Mouse (Mus musculus) heart, adult 11 months (tissue): ENCODE measurements around the gene Ptprcap.

Experiments used
- DNase-seq: peaks from one replicate; pipeline ENCODE4 v3.0.0; 2022

Gene Ptprcap

DNA sequence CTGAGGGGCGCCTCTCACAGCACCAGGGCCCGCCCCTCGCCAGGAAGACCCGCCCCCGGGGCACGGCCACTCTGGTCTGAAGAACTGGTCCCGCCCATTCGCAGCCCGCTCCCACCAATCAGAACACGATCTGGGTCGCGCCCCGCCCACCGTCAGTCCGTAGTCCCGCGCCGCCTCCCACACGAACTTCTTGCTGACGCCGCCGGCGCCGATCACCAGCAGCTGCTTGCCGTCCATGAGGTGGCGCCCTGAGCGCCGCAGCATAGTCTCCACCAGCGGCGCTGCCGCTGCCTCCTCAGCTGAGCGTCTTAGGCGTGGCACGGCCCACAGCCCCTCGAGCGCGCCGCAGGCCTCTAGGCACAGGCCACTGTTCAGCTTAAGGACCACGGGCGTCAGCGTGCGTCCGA lies 16.0 kb downstream of the Ptprcap start:
- peak; percentile 100 for DNase-seq

DNA sequence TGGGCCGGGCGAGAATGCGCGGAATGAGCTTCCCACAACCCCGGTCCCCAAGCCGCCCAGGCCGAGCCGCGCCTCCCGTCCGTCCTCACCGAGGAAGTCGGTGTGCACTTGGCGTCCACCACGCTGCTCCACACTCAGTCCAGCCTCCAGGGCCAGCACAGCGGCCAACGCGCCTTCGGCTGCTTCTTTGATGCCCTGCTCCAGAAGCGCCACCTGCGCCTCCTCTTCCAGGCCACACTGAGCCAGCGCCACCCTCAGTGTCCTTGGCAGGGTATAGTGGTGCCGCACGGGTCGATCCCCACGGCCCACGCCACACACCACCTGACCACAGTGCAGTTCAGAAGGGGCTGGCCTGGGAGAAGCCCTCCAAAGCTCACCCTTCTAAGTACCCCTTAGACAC lies 16.4 kb downstream of the Ptprcap start:
- peak; percentile 97 for DNase-seq

DNA sequence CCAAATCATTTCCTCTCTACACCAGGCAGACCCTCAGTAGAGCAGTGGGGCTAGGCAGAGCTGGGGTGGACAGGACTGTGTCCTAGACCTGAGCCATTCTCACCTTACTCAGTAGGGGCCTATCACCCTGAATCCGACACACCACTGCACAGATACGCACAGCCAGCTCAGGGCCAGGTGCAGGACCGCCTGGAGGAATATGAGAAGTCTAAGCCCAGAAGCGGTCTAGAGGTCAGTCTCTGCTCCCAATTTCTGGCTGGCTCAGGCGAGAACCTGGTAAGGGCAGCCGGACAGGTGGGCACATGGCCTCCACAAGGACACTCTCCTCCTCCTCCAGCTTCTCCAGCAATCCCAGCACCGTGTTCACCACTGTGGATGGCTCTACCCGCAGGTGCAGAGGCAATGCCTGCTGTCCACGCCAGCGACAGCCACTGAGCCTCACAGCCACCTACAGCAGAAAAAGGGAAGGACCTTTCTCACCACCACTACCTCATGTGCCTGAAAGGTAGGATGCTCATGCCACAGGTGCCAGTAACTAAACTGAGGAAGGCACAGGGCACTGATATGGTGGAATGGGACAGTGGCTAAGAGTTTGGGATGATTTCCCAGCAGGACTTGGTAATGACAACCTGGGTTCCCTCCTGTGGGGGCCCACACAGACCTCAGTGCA lies 17.5 kb downstream of the Ptprcap start:
- peak; percentile 94 for DNase-seq

DNA sequence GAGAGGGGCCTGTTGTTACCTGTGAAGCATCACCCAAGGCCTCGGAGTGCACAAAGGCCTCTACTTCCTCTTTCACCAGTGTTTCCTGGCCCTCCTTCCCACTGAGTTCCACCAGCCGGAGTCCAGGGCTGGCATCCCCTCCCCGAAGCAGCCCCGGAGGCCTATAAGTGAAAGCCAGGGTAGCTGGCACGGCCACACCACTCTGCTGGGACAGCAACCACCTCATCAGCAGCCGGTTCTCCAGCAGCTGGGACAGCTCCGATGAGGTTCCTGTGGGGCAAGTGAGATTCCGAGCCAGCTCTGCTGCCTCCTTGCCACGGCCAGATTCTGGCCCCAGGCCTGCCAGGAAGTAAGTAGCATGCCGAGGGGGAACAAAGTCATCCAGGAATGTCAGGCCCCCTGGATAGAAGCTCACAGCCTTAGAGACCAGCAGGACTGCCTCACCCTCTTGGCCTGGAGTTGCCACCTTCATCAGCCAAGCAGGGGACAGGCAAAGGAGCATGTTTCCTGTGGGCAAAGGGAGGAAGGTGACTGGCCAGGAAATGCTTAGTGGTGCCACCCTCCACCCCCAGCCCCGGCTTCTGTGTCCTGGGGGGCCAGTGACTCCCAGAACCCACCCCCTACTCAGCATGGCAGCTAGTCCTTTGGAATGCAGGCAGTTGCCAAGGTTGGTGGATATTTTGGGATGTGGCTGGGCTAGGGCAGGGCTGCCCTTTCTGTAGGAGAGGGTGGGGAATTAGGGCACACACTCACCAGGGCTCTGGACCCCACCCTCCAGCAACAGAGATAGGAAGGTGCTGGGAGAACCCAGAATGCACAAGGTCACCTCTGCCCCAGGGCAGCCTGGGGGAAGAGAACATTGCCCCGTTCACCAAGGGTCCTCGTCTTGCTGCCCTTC lies 18.2 kb downstream of the Ptprcap start:
- peak; percentile 97 for DNase-seq

DNA sequence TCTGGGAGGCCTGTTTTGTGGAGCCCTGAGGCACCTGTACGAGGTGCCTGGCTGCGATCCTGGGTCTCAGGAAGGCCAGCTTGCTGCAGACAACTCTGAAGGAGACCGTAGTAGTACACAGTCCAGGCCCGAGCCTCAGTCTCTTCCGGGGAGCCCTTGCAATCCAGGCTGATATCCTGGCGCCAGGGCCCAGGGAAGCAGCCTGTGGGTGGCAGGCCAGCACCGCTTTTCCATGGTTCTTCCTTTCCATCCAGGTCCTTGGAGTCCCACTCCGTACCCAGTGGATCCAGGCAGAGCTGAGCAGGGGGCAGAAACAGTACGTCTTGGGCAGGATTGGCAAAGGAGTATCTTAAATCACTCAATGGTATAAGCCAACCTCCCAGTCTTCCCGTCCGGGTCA lies 19.5 kb downstream of the Ptprcap start:
- no peak for DNase-seq

DNA sequence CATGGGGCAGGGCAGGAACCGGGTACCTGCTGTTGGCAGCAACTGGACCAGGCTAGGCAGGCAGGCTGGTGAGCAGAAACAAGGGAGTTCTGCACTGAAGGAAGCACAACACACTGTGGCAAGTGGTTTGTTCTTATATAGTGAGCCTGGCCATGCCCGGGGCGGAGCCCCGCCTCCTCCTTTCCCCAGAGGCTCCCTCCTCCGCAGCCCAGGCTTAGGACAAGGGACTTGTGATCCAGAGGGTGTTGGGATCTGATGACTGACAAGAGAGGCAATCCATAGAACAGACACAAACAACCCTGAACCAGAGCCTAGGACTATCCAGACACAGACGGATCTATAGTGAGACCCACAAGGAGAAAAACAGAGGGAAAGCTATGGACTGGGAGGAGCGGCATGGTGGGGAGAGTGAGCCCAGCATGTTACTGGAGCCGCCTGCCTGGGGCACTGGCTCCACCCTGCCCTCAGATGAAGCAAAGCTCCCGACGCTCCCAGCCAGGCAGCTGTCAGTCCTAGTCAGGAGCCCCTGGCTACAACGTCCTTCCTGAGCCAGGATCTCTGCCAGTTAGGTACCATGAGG lies 22.1 kb downstream of the Ptprcap start, which contains the start of gene Carns1:
Carns1 (minus strand) TSS at position 112 of the 580 bp plus-strand sequence.
- peak; percentile 96 for DNase-seq

DNA sequence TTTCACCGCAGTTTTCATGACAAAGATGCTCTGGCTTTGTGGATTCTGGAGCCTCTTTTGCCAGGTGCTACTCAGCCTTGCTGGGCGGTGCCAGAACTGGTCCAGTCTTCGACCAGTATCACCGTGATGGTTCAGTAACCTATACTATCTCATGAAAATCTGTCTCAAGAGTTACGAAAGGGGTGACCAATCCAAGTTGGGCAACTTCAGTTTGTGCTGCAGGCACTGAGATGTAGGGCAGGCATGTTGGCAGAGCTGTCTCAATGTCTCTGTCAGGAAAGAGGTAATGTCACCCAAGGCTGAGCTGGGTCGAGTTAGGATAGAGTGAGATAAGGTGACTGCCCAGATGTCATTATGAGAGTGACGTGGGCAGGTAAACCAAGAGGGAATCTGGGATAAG lies 27.0 kb downstream of the Ptprcap start:
- DNase-seq = no peak

DNA sequence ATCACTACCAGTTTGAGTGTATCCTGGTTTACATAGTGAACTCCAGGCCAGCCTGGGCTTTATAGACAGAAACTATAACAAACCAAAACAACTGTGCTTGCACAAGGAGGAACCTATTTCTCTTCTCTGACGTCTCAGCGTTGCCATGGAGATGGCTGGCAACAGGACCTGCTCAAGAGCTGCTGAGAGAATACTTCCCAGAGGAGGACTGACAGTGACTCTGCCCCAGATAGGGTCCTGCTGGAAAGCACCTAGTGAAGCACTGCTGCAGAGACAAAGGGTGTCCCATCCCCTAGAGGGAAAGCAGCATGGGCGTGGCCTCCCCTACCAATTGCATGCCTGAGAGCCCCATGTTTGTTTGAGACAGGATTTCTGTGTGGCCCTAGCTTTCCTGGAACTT lies 28.5 kb downstream of the Ptprcap start:
- peak; percentile 96 for DNase-seq

DNA sequence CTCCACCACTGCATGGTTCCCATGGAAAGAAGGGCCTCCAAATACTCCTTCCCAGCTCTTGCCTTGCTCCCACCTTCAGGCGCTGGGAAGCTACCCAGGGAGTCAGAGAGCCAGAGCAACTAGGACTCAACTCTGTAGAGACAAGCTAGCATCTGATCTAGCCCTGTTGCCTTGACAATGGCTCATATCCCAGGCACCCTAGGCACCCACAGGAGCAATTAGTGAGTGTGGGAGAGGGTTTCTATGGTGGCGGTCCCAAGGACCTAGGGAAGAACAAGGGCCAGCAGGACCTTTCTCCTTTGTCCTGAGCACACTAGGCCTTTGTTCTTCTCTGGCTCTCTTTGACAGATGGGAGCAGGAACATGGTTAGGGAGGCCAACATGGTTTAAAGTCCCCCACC lies 30.3 kb downstream of the Ptprcap start:
- no peak for DNase-seq

DNA sequence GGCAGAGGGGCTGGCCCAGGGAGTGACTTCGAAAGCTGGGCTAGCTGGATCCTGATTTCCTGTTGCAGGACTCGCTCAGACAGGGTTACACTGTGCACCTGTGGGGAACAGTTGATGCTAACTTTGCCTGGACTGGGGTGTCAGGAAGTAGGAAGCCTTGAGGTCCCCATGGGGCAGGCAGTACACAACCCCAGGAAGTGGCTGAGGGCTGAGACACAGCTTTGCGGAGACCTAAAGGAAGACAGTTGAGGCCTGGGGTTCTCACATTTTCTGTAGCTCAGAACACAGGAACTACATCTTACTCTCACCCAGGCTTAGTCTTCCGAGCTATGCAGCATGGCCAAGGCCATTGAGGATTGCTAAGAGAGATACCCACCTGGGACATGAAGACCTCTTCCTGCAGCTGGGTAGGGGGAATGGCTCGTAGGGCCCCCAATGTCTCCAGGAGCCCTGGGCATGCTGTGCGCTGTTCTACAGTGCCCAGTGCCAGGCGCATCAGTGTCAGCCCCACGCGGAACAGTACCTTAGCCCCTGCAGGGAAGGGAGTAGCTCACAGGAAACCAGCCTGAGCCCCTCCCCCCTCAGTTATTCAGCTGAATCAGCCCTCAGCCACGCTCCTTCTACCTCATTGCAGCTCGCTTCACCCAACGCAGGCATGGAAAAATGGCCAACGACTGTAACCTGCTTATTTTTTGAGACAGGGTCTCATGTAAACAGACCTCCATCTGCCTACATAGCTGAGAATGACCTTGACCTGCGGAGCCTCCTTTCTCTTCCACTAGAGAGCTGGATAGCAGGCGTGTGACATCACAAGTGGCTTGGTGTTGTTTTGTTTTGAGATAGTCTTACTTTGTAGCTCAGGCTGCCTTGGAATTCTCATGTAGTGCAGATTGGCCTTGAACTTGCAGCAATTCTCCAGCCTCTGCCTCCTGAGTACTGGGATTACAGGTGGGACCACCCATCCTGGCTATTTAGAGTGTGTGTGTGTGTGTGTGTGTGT lies 31.9 kb downstream of the Ptprcap start:
- DNase-seq = peak; percentile 93

DNA sequence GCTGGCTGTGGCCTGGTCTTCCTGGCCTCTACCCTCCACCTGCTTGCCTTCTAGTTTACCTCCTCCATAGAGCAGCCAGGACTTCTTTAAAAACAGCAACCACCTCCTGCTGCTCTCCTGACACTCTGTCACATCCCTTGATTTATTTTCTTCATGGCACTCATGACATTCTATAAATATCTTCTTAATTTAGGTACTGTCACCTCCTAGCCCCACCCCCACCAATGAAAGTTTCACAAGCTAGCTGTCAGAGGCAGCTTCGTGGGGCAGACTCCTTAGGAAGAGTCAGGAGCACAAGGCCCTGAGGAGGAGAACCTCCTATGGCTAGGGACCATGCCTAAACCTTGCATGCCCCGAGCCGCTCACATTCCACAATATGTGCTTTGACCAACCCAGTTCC lies 33.9 kb downstream of the Ptprcap start:
- DNase-seq = no peak

DNA sequence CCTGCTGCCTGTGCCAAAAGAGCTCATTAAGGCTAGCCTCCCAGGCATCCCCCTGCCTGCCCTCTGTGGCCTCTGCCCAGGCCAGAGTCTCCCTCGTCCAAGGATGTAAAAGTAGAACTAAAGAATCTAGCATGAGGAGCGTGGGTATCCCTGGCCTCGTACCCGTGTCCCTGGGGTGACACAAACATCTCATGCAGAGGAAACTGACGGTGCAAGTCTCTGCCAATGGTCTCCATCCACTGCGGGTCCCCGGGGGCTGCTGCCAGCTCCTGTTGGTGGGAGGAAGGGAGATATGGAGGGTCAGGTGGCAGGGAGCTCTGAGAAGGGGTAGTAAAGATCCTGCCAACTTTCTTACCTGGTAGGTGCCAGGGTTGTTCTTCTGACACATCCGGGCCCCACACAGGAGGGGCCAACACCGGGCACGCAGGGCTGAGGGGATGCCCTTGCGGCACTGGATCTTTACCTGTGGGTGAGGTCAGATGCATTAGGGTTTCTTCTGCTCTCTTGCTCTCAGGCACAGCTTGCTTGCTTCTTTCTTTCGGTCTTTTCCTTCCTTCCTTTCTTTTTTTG lies 35.7 kb downstream of the Ptprcap start:
- DNase-seq = peak; percentile 93

DNA sequence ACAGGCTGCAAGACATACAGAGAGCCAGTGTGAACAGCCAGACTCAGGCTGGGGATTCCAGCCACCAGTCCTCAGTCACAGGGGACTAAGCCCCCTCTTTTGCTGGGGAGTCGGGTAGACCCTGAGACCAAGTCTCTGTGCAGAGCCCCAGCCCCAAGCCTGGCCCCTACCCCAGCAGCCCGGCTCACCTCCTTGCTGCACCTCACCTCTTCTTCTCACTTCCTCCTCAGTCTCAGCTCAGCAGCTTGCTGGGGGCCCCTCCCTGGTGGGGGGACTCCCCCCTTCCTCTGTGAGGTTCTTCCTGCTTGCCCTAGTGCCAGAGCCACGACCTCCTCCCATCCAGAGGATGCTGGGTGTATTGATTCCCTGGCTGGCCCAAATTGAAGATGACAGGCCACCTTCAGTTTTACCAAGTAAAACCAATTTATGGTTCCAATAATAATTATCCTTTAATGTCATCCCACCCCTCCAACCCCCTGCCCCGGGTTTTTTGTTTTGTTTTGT lies 37.5 kb downstream of the Ptprcap start, which contains the start of gene Tbc1d10c:
Tbc1d10c (minus strand) TSS at position 454 of the 504 bp plus-strand sequence.
- peak; percentile 97 for DNase-seq

DNA sequence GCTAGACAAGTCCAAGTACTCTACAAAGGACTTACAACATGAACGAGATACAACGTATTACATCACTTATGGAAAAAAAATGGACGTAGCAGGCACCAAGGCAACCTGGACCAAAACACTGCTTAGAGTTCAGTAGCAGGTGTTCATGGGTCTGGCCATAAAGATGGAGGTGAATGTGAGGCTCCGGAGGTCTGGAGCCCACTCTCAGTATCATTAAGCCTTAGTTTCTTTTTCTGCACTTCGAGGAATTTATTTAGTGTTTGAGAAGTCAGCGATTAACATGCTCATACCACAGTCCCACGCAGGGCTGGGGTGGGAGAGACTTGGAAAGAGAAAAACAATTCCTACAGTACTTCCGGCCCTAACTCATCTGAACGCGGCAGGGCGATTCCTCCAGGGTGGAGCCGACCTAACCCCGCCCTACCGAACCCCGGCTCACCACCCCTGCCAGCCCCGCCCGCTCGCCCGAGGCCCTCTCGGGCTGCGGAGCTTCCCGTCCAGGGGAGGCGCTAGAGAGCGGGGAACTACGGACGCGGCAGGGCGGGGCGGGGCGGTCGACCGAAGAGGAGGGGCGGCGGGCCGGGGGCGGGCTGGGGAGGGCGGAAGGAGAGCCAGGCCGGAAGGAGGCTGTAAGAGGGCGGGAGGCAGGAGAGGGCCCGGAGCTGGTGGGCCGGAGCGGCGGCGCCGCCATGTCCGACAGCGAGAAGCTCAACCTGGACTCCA lies 38.3 kb downstream of the Ptprcap start, which contains the start of gene Ppp1ca:
Ppp1ca (plus strand) TSS at position 538 of the 723 bp plus-strand sequence.
- peak; percentile 99 for DNase-seq

DNA sequence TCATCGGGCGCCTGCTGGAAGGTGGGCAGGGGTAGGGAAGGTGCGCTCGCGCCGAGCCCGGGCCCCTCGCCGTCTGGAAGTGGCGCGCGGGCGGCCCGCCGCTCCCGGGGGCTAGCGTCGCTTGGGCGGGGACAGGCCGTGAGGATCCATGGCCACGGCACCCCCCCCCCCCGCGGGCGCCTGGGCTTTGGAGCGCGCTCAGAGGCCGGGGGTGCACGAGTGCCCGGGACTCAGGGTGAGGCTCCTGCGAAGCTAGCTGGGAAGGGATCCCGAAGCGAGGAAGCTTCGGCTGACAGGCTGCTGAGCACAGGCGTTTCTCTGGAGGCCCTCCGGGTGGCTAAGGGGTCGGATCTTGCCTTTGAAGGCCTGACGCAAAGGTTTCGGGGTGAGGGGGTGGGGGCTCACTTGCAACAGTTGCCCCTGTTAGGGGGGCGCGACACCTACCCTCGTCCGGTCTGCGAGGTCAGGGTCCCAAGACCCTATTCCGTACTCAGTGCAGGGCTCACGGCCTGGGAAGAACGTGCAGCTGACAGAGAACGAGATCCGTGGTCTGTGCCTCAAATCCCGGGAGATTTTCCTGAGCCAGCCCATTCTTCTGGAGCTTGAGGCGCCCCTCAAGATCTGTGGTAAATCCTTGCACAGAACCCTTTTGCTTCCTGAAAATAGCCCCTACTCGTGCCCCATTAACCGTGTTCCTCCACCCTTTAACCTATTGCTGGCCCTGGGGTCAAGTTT lies 39.0 kb downstream of the Ptprcap start:
- DNase-seq = peak; percentile 95

DNA sequence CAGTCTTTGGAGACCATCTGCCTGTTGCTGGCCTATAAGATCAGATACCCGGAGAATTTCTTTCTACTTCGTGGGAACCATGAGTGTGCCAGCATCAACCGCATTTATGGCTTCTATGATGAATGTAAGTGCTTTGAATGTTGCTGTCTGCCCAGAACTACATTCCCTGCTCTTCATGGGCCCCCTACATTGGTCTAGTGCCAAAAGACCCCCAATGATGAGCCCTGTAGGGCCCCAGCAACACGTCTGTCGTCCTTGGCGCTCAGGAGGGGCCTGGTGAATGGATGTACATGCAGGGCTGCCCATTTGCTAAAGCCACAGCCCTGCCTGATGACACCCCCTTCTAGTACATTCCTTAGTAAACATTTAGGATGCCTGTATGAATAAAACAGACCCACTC lies 39.7 kb downstream of the Ptprcap start:
- DNase-seq = peak; percentile 93

DNA sequence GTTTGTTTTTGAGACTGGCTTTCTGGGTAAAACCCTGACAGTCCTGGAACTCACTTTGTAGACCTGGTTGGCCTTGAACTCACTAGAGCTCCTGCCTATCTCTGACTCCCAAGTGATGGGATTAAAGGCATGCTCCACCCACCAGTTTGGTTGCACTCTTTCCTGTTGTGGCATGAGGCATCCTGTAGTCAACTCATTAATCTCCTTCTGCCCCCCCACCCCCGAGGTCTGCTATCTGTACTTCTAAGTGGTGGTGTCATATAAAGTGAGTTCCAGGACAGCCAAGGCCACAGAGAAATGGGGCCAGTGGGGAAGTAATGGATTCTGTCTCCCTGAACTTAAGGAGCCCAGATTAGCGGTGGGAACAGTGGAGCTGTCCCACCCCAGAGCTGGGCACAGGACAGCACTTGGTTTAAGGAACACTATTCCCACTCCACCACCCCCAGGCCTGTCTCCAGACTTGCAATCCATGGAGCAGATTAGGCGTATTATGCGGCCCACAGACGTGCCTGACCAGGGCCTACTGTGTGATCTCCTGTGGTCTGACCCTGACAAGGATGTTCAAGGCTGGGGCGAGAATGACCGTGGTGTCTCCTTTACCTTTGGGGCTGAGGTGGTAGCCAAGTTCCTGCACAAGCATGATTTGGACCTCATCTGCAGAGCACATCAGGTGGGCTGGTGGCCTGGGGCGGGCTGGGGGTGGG lies 40.8 kb downstream of the Ptprcap start:
- DNase-seq = peak; percentile 91

DNA sequence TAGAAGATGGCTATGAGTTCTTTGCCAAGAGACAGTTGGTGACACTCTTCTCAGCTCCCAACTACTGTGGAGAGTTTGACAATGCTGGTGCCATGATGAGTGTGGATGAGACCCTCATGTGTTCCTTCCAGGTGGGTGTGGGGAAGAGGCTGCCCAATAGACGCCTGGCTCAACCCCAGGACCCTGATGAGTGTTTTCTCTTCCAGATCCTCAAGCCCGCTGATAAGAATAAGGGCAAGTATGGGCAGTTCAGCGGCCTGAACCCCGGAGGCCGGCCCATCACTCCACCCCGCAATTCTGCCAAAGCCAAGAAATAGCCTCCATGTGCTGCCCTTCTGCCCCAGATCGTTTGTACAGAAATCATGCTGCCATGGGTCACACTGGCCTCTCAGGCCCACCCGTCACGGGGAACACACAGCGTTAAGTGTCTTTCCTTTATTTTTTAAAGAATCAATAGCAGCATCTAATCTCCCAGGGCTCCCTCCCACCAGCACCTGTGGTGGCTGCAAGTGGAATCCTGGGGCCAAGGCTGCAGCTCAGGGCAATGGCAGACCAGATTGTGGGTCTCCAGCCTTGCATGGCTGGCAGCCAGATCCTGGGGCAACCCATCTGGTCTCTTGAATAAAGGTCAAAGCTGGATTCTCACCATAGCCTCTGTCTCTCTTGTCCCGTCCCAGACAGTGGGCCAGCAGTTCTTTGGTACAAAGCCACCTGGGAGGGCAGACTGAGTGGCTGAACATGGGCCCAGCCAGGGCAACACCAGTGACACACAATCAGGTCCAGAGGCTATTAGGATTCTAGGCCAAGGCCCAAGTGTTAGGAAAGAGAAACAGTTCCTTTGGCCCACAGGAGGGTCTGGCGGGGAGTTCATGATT lies 41.6 kb downstream of the Ptprcap start:
- DNase-seq = peak; percentile 93

DNA sequence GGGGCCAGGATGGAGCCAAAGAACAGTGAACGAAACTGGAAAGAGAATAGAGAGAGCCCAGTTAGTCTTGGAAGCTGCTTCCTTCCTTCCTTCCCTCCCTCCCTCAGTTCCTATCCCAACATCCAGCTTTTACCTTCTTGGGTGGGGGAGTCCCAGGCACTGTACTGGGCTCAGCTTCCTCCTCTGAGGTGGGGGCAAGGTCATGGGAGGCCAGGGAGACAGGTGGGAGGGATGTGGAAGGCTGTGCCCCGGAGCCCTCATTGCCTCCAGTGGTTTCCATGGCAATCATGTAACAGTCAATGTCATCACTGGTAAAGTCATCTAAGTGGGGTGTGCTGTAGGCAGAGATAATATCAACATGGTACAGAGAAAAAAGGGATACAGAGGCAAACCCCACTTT lies 42.6 kb downstream of the Ptprcap start:
- DNase-seq = peak; percentile 91
